Mouse (Mus musculus) liver, adult (tissue): Measurements from ENCODE around the gene Rac2.

Experiments used
- GATA4 ChIP-seq: IDR thresholded peaks from 2 replicates; pipeline ENCODE4 v1.6.1; 2014; ENCODE audit warnings: mild to moderate bottlenecking, low read length; ENCODE audit not compliant: insufficient replicate concordance

Gene Rac2

GRCm38 (mm10) chr15:78542098-78542766 lies 30.4 kb downstream of the Rac2 start:
- no peak for TF ChIP-seq GATA4

- no peak for TF ChIP-seq GATA4
These were observed 31.0 kb downstream of the Rac2 start for GRCm38 (mm10) chr15:78541606-78542005.

GRCm38 (mm10) chr15:78541036-78541435 lies 31.5 kb downstream of the Rac2 start:
- no peak for TF ChIP-seq GATA4

- no peak for TF ChIP-seq GATA4
These were observed 36.7 kb downstream of the Rac2 start for GRCm38 (mm10) chr15:78535723-78536421.

- no peak for TF ChIP-seq GATA4
These were observed 39.2 kb downstream of the Rac2 start for GRCm38 (mm10) chr15:78533346-78533835.

GRCm38 (mm10) chr15:78532566-78533345 lies 39.8 kb downstream of the Rac2 start:
- no peak for TF ChIP-seq GATA4

- TF ChIP-seq GATA4: no peak
These were observed 40.6 kb downstream of the Rac2 start for GRCm38 (mm10) chr15:78531901-78532469.

GRCm38 (mm10) chr15:78531451-78531720 lies 41.2 kb downstream of the Rac2 start:
- TF ChIP-seq GATA4: no peak

- TF ChIP-seq GATA4: peak; percentile 23; the same call in 1 of the 2 replicates
These were observed 41.7 kb downstream of the Rac2 start, which contains the start of gene C1qtnf6 for GRCm38 (mm10) chr15:78530671-78531450. Gene C1qtnf6 (minus strand): TSS chr15:78531416.

GRCm38 (mm10) chr15:78530141-78530540 lies 42.4 kb downstream of the Rac2 start:
- no peak for TF ChIP-seq GATA4

- TF ChIP-seq GATA4: no peak
These were observed 43.1 kb downstream of the Rac2 start for GRCm38 (mm10) chr15:78529428-78529990.

- TF ChIP-seq GATA4: no peak
These were observed 43.7 kb downstream of the Rac2 start for GRCm38 (mm10) chr15:78528726-78529411.

GRCm38 (mm10) chr15:78527973-78528372 lies 44.6 kb downstream of the Rac2 start:
- TF ChIP-seq GATA4: no peak

- TF ChIP-seq GATA4: no peak
These were observed 48.4 kb downstream of the Rac2 start for GRCm38 (mm10) chr15:78524163-78524562.

GRCm38 (mm10) chr15:78521892-78522291 lies 50.7 kb downstream of the Rac2 start:
- no peak for TF ChIP-seq GATA4
